Mouse (Mus musculus) brain, embryonic 14.5 days (tissue): ENCODE data around the gene Pdss2.

Experiments
- CTCF ChIP-seq: fragments of 200-500 bp; IDR thresholded peaks from 2 replicates; pipeline ENCODE4 v1.5.1; 2012; ENCODE audit warnings: inconsistent platforms, mild to moderate bottlenecking, moderate library complexity, borderline replicate concordance; ENCODE audit not compliant: insufficient read depth, insufficient read length; ENCODE audit errors: extremely low read depth
- POLR2A ChIP-seq: fragments of 200-500 bp; IDR thresholded peaks from 2 replicates; pipeline ENCODE4 v1.6.1; 2012; ENCODE audit warnings: mild to moderate bottlenecking, inconsistent platforms, borderline replicate concordance; ENCODE audit not compliant: poor library complexity, insufficient read depth, insufficient read length, severe bottlenecking; ENCODE audit errors: extremely low read depth

- TF ChIP-seq CTCF, result no peak
- no peak for TF ChIP-seq POLR2A
Observed at GRCm38 (mm10) chr10:43480227-43480849, 259.1 kb downstream of the Pdss2 start.
